Mouse (Mus musculus): ENCODE data around the gene Rbm33. TPM values are rescaled to one million over a fixed set of nuclear protein-coding genes. Genes with fewer than 3 reads are reported as not detected.

Gene Rbm33
- polyA plus RNA-seq, 1 experiment from 2014 or later = 21.4 TPM

DNA sequence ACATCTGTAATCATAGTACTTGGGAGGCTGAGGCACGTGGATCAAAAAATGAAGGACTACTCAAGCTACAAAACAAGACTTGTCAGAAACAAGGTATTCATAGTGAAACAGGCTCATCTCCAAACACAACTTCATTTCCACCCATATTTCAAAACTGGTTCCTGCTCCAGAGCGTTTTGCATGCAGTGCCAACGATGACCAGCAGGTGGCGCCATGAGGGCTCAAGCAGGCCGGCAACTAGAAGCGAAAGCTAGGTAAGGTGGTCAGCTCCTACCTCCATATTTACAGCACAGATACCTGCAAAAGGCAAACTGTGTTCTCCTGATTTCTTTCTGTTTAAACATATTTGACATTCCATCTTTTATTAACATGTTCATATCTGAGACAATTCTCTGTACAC lies 22.9 kb upstream of the Rbm33 start:
- peak; percentile 29; the same call in 1 of the 2 replicates for ATAC-seq
- 3% methylated on average over 6 of the region's 6 CpGs for WGBS
- H3K36me3 ChIP-seq (ENCODE audit: control insufficient read depth, insufficient read depth, low read length) = no peaks in the 10 kb centered on the region

DNA sequence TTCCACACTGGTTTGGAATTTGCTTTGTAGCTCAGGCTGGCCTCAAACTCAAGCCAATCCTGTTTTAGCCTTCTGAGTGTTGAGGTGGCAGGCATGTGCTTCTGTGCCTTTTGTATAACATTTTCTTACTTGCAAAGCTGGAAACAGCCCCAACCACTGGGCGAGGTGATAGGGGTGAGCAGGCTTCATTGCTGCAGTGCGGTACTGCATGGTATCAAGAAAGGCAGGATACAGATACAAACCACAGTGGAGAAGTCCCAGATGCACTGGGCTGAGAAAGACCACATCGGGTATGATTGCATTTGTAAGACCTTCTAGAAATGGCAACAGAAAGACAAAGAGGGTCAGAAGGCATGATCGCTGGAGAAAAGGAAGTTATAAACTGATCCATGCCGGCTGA lies 18.8 kb upstream of the Rbm33 start:
- H3K9me3 ChIP-seq (replicated peaks; ENCODE audit: control insufficient read depth, low read length) = no peaks in the 10 kb centered on the region
- no peak for DNase-seq (ENCODE audit: low spot score)
- no peaks in the 10 kb centered on the region for H3K4me1 ChIP-seq (ENCODE audit: control insufficient read depth, insufficient read depth, low read length)
- WGBS = 81% methylated on average over 5 of the region's 5 CpGs
- no peak for ATAC-seq
- no peak overlapping the region for H3K9ac ChIP-seq (ENCODE audit: low read length)
- no peak overlapping the region for H3K4me2 ChIP-seq (ENCODE audit: low read length)
- peak overlapping the region; percentile 6; the same call in 1 of the 2 replicates for H3K27ac ChIP-seq (ENCODE audit: low read depth, low read length)
- H3K27me3 ChIP-seq (replicated peaks; ENCODE audit: control insufficient read depth, insufficient read depth, low read length) = no peaks in the 10 kb centered on the region
- H3K4me3 ChIP-seq (ENCODE audit: low read depth, low read length) = no peak overlapping the region
- no peaks in the 10 kb centered on the region for H3K36me3 ChIP-seq (ENCODE audit: control insufficient read depth, insufficient read depth, low read length)

More for the DNA sequence above, 22.9 kb upstream of the Rbm33 start:
- H3K4me2 ChIP-seq (ENCODE audit: low read length) = no peak overlapping the region
- no peaks in the 10 kb centered on the region for H3K9me3 ChIP-seq (replicated peaks; ENCODE audit: control insufficient read depth, low read length)
- no peak overlapping the region for H3K4me3 ChIP-seq (ENCODE audit: low read depth, low read length)
- H3K4me1 ChIP-seq (ENCODE audit: control insufficient read depth, insufficient read depth, low read length) = no peaks in the 10 kb centered on the region
- peak; percentile 74 for DNase-seq (ENCODE audit: low spot score)
- no peak overlapping the region for H3K27ac ChIP-seq (ENCODE audit: low read depth, low read length)
- no peak overlapping the region for H3K9ac ChIP-seq (ENCODE audit: low read length)
- no peaks in the 10 kb centered on the region for H3K27me3 ChIP-seq (replicated peaks; ENCODE audit: control insufficient read depth, insufficient read depth, low read length)

DNA sequence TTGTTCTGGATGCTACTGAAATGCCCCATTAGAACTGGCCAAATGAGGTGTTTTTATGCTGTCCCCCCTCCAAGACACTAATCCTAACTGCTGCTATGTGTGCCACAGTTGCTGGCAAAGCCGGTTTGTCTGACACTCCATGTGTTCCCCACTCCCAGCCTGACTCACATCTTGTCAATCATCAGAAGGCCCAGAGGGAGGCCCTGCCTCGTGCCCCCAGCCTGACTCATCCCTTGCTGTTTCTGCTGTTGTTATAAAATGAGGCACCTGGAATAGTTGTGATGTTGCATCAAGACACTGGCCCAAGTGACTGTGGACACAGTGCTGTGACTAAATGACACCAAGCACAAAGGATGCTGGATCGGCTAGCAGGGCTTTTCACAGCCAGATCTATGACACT lies 18.2 kb upstream of the Rbm33 start:
- Histone ChIP-seq H3K27me3 (replicated peaks; ENCODE audit: control insufficient read depth, insufficient read depth, low read length) (no peaks in the 10 kb centered on the region), H3K4me2 (ENCODE audit: low read length) (no peak overlapping the region), H3K36me3 (ENCODE audit: control insufficient read depth, insufficient read depth, low read length) (no peaks in the 10 kb centered on the region), H3K4me1 (ENCODE audit: control insufficient read depth, insufficient read depth, low read length) (no peaks in the 10 kb centered on the region), H3K9ac (ENCODE audit: low read length) (no peak overlapping the region), H3K9me3 (replicated peaks; ENCODE audit: control insufficient read depth, low read length) (no peaks in the 10 kb centered on the region), H3K4me3 (ENCODE audit: low read depth, low read length) (no peak overlapping the region), H3K27ac (ENCODE audit: low read depth, low read length) (peak overlapping the region; percentile 6; the same call in 1 of the 2 replicates)
- peak; percentile 52 for DNase-seq (ENCODE audit: low spot score)
- WGBS = 72% methylated on average over 3 of the region's 3 CpGs
- peak; percentile 66; the same call in 1 of the 2 replicates for ATAC-seq

DNA sequence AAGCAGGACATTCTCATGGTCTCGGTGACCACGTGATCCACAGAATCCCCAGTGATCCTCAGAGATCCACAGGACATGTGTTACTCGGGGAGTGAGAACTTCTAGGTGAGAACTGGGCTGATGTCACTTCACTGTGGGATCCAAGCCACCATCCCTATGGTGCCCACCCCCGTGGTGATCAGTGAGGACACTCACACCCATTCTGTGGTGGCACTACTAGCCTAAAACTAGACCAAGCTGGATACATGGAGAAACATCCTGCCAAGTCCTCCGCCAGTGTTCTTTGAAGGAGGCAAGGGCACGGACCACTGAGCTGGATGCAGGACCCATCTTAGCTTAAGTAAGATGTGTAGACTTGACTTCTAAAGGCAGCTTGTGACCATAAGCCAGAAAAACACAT lies 17.6 kb upstream of the Rbm33 start:
- Histone ChIP-seq H3K27ac (ENCODE audit: low read depth, low read length) (no peak overlapping the region), H3K36me3 (ENCODE audit: control insufficient read depth, insufficient read depth, low read length) (no peaks in the 10 kb centered on the region), H3K27me3 (replicated peaks; ENCODE audit: control insufficient read depth, insufficient read depth, low read length) (no peaks in the 10 kb centered on the region), H3K4me2 (ENCODE audit: low read length) (no peak overlapping the region), H3K4me3 (ENCODE audit: low read depth, low read length) (no peak overlapping the region), H3K4me1 (ENCODE audit: control insufficient read depth, insufficient read depth, low read length) (no peaks in the 10 kb centered on the region), H3K9ac (ENCODE audit: low read length) (no peak overlapping the region), H3K9me3 (replicated peaks; ENCODE audit: control insufficient read depth, low read length) (no peaks in the 10 kb centered on the region)
- DNase-seq (ENCODE audit: low spot score) (no peak), ATAC-seq (no peak)
- WGBS = 86% methylated on average over 6 of the region's 6 CpGs

DNA sequence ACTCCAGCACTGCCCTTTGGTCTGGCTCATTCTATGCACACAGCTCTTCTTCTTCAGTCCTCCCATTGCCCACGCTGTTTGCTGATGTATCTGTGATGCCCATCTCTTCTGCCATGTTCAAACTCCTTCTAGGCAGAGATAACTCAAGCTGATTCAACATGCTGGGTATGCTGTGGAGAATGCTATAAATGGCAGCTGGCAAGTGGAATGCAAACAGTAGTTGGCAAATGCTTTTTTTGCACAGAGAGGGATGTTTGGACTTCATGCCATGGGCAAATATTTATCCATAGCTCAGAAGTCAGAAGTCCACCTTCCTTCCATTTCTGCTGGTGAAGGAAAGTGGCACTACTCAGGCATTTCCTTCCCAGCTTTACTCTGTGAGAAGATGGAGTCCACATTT lies 14.2 kb upstream of the Rbm33 start:
- no peaks in the 10 kb centered on the region for H3K27me3 ChIP-seq (replicated peaks; ENCODE audit: control insufficient read depth, insufficient read depth, low read length)
- H3K27ac ChIP-seq (ENCODE audit: low read depth, low read length) = no peak overlapping the region
- WGBS = 77% methylated on average over 1 of the region's 1 CpGs
- H3K4me3 ChIP-seq (ENCODE audit: low read depth, low read length) = no peak overlapping the region
- H3K36me3 ChIP-seq (ENCODE audit: control insufficient read depth, insufficient read depth, low read length) = no peaks in the 10 kb centered on the region
- no peak for ATAC-seq
- no peaks in the 10 kb centered on the region for H3K4me1 ChIP-seq (ENCODE audit: control insufficient read depth, insufficient read depth, low read length)
- H3K9ac ChIP-seq (ENCODE audit: low read length) = no peak overlapping the region
- no peak overlapping the region for H3K4me2 ChIP-seq (ENCODE audit: low read length)
- no peak for DNase-seq (ENCODE audit: low spot score)
- H3K9me3 ChIP-seq (replicated peaks; ENCODE audit: control insufficient read depth, low read length) = no peaks in the 10 kb centered on the region

DNA sequence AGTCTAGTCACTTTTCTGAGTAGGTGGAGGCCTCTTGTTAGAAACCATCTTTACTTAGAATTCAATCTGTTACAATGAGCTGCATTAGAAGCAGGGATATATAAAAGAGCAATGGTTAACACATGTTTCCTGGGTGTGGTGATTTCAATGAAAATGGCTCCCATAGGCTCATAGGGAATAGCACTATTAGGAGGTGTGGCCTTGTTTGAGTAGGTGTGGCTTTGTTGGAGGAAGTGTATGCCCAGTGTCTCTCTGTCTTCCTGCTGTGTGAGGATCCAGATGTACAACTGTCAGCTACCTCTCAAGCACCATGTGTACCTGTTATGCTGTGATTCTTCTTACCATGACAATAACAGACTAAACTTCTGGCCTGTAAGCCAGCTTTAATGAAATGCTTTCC lies 12.4 kb upstream of the Rbm33 start:
- no peak for DNase-seq (ENCODE audit: low spot score)
- H3K9ac ChIP-seq (ENCODE audit: low read length) = no peak overlapping the region
- H3K27me3 ChIP-seq (replicated peaks; ENCODE audit: control insufficient read depth, insufficient read depth, low read length) = no peaks in the 10 kb centered on the region
- no peak overlapping the region for H3K4me3 ChIP-seq (ENCODE audit: low read depth, low read length)
- H3K4me2 ChIP-seq (ENCODE audit: low read length) = no peak overlapping the region
- no peak overlapping the region for H3K27ac ChIP-seq (ENCODE audit: low read depth, low read length)
- ATAC-seq = no peak
- no peaks in the 10 kb centered on the region for H3K36me3 ChIP-seq (ENCODE audit: control insufficient read depth, insufficient read depth, low read length)
- no peaks in the 10 kb centered on the region for H3K9me3 ChIP-seq (replicated peaks; ENCODE audit: control insufficient read depth, low read length)
- no peaks in the 10 kb centered on the region for H3K4me1 ChIP-seq (ENCODE audit: control insufficient read depth, insufficient read depth, low read length)

DNA sequence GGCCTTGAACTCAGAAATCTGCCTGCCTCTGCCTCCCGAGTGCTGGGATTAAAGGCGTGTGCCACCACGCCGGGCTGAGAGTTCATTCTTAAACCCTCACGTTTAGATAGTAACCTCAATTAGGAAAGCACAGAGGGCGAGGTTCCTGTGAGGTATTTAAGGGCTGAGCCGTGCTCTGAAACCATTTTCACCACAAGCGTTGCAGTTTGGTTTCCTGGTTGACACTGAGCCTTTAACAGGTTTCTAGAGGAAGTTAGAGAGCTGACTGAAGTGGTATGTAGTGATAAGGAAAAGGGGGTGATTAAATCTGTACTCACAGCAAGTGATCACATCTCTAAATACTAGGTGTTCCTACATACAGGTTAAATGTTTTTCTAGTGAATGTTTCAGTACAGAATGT lies 1.4 kb upstream of the Rbm33 start:
- H3K4me1 ChIP-seq (ENCODE audit: control insufficient read depth, insufficient read depth, low read length) = peaks cover 14% of the 10 kb centered on the region
- no peaks in the 10 kb centered on the region for H3K36me3 ChIP-seq (ENCODE audit: control insufficient read depth, insufficient read depth, low read length)
- H3K9me3 ChIP-seq (replicated peaks; ENCODE audit: control insufficient read depth, low read length) = no peaks in the 10 kb centered on the region
- no peak overlapping the region for H3K27ac ChIP-seq (ENCODE audit: low read depth, low read length)
- no peak overlapping the region for H3K4me2 ChIP-seq (ENCODE audit: low read length)
- DNase-seq (ENCODE audit: low spot score) = no peak
- H3K9ac ChIP-seq (ENCODE audit: low read length) = no peak overlapping the region
- H3K27me3 ChIP-seq (replicated peaks; ENCODE audit: control insufficient read depth, insufficient read depth, low read length) = no peaks in the 10 kb centered on the region
- 86% methylated on average over 8 of the region's 8 CpGs for WGBS
- no peak for ATAC-seq
- H3K4me3 ChIP-seq (ENCODE audit: low read depth, low read length) = no peak overlapping the region

DNA sequence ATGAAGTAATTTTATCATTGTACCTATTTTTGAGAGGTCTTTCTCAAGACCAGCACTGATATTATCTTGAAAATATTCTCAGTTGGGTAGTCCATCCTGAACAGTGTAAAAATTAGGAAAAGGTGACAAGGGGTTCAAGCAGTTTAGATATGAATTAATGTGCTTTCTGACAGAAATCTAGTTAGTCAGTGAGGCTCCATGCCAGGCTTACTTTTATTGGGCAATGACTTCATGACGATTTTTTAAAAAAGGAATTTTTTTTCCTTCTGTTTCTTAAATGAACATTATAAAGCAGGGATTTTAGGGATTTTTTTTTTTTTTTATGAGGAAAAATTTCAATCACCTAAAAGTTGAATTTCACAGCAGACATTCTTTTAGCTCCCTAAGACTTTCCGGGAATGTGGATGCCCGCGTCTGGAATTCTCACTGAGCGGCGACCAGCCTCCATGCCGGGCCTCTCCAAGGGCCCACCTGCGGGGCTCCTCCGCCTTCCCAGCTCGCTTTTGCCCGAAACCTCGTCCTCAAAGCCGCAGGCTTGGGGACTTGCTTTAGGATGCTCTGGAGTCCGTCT lies 685 bp upstream of the Rbm33 start:
- Histone ChIP-seq H3K9me3 (replicated peaks; ENCODE audit: control insufficient read depth, low read length) (no peaks in the 10 kb centered on the region), H3K4me1 (ENCODE audit: control insufficient read depth, insufficient read depth, low read length) (peaks cover 14% of the 10 kb centered on the region), H3K27ac (ENCODE audit: low read depth, low read length) (peak overlapping the region; percentile 99), H3K9ac (ENCODE audit: low read length) (peak overlapping the region; percentile 100), H3K4me2 (ENCODE audit: low read length) (peak overlapping the region; percentile 77), H3K36me3 (ENCODE audit: control insufficient read depth, insufficient read depth, low read length) (no peaks in the 10 kb centered on the region), H3K4me3 (ENCODE audit: low read depth, low read length) (peak overlapping the region; percentile 96), H3K27me3 (replicated peaks; ENCODE audit: control insufficient read depth, insufficient read depth, low read length) (no peaks in the 10 kb centered on the region)
- ATAC-seq = no peak; the same call in 1 of the 2 replicates
- under 1% methylated on average over 14 of the region's 14 CpGs for WGBS
- peak; percentile 53 for DNase-seq (ENCODE audit: low spot score)

DNA sequence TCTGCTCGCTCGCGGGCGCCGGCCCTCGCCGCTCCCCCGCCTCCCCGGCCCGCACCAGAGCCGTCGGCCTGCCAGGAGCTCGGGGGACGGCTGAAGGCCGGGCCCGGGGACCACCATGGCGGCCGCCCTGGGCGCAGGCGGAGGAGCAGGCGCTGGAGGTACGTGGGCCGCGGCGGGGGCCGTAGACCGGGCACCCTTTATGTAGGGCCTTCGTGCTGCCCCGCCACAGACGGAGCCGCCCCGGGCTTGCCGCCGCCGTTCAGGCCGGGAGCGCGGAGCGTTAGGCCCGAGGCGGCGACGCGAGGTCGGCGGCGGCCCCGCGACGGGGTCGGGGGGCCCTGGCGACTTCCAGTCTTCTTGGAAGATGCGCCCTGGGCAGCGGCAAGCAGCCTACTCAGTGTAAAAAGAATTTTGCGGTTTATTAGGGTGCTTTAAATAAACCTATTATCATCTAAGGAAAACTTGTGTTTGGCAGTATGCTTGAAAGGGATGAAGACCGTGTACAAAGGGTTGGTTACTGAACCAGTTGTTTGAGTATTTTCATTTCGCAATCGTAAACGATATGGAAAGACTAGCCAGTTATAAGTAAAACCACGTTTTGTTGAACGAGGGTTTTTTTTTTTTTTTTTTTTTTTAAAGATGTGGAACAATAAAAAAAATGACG lies 464 bp downstream of the Rbm33 start:
- H3K9me3 ChIP-seq (replicated peaks; ENCODE audit: control insufficient read depth, low read length) = no peaks in the 10 kb centered on the region
- WGBS = under 1% methylated on average over 60 of the region's 62 CpGs
- no peaks in the 10 kb centered on the region for H3K27me3 ChIP-seq (replicated peaks; ENCODE audit: control insufficient read depth, insufficient read depth, low read length)
- H3K36me3 ChIP-seq (ENCODE audit: control insufficient read depth, insufficient read depth, low read length) = no peaks in the 10 kb centered on the region
- H3K4me1 ChIP-seq (ENCODE audit: control insufficient read depth, insufficient read depth, low read length) = peaks cover 14% of the 10 kb centered on the region
- H3K9ac ChIP-seq (ENCODE audit: low read length) = peak overlapping the region; percentile 100
- H3K27ac ChIP-seq (ENCODE audit: low read depth, low read length) = peak overlapping the region; percentile 99
- ATAC-seq = peak; percentile 80
- H3K4me3 ChIP-seq (ENCODE audit: low read depth, low read length) = peak overlapping the region; percentile 96
- DNase-seq (ENCODE audit: low spot score) = peak; percentile 39
- peak overlapping the region; percentile 77 for H3K4me2 ChIP-seq (ENCODE audit: low read length)
